Mouse (Mus musculus): ENCODE results near the gene Lamtor3.

- no peak for TF ChIP-seq CTCF (IDR thresholded peaks at IDR 0.05; ENCODE audit: extremely low read depth, insufficient read length, insufficient replicate concordance, low read depth, low read length)
- no peak for TF ChIP-seq POLR2A (IDR thresholded peaks at IDR 0.05; ENCODE audit: low read depth, low read length)
Measured at GRCm38 (mm10) chr3:137892118-137892517, 26.2 kb upstream of the Lamtor3 start.

All from small intestine, adult 2 months (tissue).